Mouse (Mus musculus) cerebellum, postnatal 14 days (tissue): Measurements from ENCODE around the gene Praf2.

ENCODE experiments used
- DNase-seq, 2 experiments: peaks; one replicate each; pipeline ENCODE4 v3.0.0; 2021; ENCODE audit warnings: mixed read lengths in 2 of 2

The Praf2 gene

DNA sequence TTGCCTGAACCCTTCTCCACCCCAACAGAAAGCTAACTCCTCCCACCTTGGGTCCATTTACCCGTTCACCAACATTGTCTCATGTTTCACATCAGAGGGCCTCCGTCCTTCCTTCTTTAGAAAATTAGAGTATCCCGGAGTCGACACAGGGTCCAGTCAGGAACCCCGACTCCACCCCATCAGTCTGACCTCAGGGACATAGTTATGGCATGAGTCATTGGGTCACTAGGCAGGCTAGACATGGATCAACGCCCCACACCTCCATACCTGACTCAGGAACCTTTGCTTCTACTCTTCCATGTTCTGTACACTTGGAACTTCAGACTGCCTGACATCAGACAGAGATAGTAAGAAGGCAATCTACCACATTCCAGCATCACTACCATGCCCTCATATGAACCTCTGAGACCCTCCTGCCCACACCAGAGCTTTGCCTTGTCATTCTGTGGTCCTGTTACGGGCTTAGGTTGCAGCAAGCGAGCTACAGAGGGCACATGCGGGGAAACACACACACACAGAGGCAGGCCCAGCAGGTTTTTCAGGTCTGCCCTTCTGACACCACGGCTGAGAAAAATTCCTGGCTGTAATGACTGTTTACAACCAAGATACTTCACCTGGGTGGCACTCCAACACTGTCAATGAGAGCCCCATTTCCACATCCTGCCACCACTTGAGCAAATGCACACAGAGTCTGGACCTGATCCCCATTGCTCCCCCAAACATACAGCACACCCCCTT lies 12.0 kb downstream of the Praf2 start:
- DNase-seq, result no peak

DNA sequence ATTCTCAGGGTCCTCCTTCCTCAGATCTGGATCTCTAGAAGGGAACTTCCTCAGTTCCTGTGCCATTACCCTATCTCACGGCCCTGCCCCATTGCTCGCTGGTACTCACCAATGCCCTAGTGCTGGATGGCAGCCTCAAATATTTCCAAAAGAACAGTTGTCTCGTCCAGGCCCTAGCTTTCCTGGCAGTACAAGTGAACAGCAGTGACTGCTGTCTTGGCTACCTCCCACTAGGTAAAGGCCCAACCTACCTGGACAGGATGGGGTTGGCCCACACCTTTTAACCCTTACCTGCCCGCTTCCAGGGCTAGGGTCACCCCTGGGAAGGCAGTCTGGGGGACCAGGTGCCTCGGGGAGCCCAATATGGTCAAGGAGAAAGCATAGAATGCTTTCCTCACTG lies 12.9 kb downstream of the Praf2 start:
- DNase-seq, result peak in 1 of 2 experiments; percentile 33

DNA sequence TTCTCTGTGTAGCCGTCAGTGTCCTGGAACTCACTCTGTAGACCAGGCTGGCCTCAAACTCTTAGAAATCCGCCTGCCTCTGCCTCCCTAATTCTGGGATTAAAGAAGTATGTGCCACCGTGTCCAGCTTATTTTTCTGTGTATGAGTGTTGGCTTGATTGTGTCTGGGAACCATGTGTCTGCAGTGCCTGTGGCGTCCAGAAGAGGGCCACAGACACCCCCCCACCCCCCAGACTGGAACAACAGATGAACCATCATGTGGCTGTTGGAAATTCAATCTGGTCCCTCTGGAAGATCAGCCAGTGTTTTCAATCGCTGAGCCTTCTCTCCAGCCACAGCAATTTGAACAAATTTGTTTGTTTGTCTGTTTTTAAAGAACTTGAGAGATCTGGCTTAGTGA lies 15.2 kb downstream of the Praf2 start:
- DNase-seq, result no peak

DNA sequence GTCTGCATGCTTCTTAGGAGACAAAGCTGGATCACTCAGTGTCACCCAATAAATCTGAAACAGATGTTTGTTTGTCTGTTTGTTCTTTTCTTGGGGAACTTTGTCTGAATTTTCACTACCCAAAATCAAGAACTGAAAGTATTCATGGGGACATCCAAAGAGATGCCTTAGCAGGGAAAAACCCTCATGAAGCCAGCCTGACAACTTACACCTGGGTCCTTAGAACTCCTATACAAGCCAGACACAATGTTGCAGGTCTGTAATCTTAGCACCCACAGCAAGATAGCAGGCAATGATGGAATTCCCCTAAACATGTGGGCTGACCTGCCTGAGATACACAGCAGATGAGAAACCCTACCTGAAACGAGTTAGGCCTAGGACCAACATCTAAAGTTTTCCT lies 16.7 kb downstream of the Praf2 start:
- no peak for DNase-seq

DNA sequence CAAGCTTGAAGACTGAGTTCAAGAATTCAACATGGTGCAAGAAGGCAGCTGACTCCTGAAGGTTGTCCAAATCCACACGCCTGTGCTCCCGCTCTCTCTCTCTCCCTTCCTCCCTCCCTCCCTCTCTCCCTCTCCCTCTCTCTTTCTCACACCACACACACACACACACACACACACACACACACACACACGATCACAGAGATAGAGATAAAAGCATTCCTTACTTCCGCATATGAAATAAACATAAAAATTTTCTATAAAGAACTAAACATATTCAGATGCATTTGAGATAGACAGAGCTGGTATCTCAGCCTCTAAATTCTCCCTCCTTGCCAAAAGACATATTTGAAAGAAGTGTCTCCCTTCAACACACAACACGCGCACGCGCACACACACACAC lies 17.2 kb downstream of the Praf2 start:
- no peak for DNase-seq

DNA sequence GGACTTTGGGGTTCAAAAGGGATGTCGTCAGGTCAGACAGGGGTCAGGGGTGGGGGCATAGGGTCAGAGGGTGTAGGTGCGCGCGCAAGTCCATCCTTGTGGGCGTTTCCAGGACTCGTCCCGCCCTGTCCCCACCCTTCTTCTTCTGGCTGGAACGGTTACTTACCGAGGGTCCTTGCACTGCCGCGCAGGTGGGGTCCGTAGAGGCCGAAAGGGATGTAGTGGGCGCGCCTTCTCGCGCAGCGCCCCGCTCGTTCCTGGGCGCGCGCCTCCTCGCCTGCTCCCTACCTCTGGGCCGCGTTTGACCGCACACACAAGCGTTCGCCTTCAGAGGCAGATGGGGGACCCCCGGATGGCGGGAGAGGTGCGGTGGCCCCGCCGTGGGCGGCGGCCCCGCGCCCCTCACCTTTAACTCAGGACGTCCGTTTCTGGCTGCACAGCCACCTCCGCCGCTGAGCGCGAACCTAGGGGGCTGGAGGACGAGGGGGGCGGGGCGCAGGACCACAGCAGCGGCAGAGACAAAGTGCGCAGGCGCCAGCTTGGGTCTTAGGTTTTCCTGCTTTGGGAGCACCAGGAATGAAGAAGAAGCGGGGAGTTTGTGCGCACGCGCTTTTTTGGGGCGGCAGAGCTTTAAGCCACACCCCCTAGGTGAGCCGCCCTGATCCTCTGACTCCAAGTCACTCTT lies 22.3 kb downstream of the Praf2 start, which contains the start of gene Ccdc120:
Ccdc120 (minus strand) TSS at position 474 of the 685 bp plus-strand sequence.
- peak; percentile 87 for DNase-seq

DNA sequence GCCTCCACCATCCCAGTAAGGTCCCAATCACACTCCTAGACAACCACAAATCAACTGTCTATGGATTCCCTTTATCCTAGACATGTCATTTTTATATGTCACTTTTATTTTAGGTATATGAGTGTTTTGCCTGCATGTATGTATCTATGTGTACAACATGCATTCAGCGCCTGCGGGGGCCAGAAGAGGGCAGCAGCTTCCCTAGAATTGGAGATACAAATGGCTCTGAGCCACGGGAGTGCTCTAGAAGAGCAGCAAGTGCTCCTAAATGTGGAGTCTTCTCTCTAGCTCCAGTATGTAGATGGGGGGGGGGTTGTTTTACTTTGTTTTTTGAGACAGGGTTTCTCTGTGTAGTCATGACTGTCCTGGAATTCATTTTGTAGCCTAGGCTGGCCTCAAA lies 25.4 kb downstream of the Praf2 start:
- DNase-seq, result peak in 1 of 2 experiments; percentile 50

DNA sequence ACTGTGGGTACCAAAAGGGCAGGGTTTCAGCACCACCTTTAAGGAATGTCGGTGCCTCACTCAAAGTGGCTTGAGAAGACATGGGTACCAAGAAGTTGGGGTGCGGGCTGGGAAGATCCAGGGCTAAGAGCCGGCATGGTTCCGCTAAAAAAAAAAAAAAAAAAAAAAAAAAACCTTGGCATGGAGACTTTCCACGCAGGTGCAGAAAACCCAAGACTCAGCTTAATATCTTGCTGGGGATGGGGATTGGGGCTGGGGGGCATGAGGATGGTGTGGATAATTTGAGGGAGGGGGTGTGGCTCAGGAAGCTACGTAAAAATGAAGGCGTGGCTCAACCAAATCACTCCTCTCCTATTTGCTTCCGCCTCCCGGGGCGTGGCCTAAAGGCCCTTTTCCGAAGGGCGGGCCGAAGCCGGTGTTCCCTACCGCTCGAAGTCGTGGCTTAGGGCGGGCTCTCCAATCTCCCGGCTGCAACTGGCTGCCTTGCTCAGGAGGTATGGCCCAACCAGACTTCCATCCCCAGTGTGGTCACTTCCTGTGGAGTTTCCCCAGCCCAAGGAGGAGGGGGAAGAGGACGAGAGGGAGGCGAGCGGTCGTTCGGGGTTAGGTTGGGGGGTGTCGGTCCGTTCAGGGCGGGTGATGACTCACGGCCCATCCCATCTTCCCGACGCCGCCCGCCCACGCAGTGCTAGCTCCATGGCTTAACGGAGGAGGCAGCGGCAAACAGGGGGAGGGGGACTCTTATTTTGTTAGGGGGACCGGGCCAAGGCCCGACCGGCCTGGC lies 34.1 kb downstream of the Praf2 start, which contains the start of gene Tfe3:
Tfe3 (plus strand) TSS at position 424 of the 784 bp plus-strand sequence.
- peak; percentile 90 to 91 for DNase-seq

DNA sequence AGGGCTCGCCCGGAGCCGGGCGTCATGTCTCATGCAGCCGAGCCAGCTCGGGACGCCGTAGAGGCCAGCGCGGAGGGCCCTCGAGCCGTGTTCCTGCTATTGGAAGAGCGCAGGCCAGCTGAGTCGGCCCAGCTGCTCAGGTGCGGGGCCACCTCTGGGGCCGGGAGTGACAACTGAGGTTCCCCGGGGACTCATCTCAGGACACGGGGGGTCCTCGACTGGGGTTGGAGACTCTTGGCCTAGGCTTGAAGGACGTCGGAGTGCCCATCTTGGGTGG lies 34.6 kb downstream of the Praf2 start:
- peak in 1 of 2 experiments; percentile 49 for DNase-seq

DNA sequence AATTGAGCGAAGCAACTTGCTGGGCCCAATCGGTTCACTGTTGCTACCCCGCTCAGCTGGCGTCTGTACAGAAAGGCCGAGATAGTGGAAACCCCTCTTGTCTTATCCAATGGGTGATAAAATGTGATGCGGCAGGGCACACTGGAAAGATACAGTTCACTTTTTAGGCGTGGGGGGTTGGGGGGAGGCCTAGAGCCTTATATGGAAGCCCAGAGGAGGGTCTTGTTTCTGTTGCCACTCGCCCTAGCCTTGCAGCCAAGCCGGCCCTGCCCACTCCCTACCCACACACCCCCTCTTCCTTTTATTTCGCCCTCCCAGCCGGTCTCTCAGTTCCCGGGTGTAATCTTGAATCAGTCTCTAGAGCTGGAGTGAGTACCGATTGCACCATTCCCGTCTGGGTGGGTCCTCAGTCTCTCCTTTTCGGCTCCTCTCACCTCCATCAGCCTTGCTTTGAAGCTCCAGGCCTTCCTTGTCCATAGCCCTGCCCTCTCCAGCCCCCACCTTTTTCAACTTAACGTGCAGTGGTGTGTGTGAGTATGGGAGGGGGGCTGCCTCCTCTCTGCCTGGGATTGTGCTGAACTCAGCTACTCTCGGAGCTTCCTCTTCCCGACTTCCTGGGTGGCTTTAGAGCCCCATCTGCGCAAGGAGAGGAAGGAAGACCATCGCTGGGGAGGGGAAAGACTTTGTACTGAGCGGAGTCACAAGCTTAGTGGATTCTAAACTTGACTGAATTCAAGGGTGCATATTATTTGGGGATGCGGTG lies 35.6 kb downstream of the Praf2 start:
- peak in 1 of 2 experiments; percentile 25 for DNase-seq

DNA sequence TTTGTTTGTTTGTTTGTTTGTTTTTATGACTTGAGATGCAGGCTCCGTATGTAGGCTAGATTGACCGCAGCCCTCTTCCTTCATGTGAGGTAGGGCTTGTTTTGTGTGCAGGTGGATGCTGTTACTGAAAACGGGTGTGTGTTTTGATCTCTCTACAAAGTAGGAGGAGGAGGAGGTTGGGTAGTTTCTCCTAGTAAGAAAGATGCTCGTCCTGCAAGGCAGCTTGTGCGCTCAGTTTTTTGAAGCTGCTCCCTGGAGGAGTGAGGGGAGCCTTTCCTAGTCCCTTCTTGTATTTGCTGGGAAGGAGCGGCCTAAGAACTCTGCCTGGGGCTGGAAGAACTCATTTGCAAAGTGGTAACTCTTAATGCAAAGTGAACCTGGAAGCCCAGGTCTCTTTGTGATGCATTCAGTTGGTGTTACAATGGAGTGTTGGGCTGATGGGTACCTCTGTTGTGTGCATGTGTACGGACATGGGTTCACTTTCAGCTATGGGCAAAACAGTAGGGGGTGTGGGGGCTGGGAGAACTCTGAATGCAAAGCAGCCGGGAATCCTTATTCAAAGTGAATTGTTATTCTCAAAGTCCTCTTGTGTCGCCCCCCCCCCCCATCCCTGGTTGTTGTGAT lies 36.5 kb downstream of the Praf2 start:
- DNase-seq, result no peak

DNA sequence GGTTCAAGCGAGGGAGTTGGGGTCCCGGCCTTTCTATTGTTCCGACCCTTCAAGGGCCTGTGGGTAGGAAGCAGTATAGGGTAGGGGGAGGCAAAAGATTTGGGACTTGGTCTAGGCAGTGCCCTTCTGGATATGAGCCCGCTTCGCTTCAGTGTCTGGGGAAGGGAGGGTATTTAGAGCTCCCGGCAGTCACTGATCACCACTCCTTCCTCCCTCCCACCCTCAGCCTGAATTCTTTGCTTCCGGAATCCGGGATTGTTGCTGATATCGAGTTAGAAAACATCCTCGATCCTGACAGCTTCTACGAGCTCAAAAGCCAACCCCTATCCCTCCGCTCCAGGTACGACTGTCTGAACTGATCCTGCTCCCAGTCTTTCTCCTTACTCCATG lies 37.0 kb downstream of the Praf2 start:
- no peak for DNase-seq

DNA sequence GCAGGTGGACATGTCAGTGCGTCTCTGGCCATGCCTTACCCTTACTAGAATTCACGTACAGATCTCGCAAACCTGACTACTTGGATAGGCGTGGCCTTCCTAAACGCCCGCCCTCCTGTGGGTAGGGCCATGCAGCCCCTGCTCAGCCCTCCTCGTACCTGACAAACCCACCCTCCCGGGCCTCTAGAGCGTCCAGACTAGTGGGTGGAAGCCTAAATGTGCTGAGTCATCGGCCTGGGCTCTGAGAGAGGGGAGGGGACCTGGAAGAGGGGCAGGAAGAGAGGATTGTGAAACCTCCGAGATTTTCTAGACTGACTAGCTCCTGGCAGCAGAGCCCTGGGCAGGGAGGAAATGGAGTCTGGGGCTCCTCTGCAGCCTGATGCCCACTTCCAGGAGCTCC lies 37.5 kb downstream of the Praf2 start:
- peak in 1 of 2 experiments; percentile 24 for DNase-seq

DNA sequence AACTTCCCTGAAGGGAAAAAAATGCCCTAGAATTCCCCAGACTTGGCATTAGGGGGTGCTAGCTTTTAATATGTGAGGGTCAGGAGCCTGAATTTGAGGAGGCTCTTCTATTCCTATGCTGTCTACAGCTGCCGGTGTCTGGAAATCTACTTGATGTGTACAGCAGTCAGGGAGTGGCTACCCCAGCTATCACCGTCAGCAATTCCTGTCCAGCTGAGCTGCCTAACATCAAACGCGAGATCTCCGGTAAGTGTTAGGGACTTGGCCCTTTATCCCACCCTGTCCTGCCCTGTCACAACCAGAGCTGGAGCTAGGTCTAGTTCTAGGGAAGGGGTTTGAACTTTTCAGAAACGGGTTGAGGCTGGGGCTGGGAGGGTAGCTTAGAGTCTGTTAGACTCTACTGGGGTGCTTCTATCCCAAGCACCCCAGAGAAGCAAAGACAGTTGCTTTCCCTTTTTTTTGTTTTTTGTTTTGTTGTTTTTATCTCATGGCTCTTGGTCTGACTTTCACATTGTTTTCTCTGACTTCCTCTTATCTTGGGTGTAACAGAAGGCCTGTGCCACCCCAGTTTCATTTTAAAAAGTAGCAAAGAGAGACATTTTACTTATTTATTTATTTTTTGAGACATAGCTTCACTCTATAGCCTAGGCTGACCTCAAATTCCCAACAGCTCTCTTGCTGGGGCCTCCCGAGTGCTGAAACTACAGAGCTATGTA lies 41.2 kb downstream of the Praf2 start:
- DNase-seq, result no peak

DNA sequence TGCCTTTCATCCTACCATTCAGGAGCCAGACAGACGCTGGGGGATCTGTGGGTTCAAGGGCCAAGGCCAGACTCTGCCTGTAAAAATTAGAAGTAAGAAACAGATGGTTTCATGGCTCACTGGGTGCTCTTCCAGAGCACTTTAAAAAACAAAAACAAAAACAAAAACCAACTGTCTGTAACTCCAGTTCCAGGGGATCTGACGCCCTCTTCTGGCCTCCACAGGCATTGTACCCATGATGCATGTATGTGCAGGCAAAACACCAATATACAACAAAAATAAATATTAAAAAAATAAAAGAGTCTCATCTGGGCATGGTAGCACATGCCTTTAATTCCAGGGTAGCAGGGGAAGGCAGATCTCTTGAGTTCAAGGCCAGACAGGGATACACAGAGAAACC lies 44.5 kb downstream of the Praf2 start:
- peak in 1 of 2 experiments; percentile 49 for DNase-seq

DNA sequence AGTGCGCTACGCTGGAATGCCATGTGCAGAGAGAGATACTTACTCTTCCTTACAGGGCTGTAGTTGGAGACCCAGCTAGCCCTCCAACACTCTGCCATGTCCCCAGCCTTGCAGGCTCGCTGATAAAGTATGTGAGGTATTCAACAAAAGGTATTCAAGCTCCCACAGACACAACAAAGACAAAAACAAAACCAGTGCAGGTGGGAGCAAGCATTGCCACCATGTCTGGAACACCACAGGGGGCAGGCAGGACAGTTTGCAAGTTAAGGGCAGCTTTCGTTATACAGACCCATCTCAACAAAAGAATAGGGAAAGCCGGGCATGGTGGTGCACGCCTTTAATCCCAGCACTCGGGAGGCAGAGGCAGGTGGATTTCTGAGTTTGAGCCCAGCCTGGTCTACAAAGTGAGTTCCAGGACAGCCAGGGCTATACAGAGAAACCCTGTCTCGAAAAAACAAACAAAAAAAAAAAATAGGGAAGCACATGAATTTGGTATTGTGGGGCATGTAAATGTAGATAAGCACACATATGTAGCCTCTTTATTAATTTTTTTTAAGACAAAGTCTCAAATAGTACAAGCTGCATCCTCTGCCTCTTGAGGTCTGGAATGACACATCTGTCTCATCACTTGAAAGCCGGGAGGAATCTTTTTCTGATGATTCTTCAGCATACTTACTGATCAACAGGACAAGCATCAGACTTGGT lies 47.4 kb downstream of the Praf2 start:
- no peak for DNase-seq

DNA sequence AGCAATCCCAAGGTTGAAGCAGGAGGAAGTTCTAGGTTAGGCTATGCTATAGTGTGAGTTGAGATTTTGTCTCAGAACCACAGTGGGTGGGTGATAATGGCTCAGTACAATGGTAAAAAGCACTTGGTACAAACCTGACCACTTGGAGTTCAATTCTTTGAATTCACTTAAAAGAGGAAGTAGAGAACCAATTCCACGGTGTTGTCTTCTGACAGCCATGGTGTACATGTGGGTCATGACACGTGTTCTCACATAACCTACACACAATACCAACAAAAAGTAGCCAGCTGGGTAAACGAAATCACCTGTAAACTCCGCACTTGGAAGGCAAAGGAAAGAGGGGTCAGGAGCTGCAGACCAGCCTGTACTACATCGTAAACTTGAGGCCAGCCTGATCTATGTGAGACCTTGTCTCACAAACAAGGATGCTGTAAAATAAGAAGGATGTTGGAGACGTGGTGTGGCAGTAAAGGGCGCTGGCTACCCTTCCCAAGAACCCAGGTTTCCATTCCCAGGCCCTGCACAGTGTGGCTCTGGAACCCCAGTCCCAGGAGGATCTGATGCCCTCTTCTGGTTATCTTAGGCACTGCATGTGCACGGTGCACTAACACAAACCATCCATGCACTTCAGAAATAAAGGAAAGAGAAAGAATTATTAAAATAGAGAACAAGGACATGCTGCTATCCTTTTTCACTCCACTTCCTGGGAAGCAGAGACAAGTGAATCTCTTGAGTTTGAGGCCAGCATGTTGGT lies 48.3 kb downstream of the Praf2 start:
- DNase-seq, result peak; percentile 77 to 83

DNA sequence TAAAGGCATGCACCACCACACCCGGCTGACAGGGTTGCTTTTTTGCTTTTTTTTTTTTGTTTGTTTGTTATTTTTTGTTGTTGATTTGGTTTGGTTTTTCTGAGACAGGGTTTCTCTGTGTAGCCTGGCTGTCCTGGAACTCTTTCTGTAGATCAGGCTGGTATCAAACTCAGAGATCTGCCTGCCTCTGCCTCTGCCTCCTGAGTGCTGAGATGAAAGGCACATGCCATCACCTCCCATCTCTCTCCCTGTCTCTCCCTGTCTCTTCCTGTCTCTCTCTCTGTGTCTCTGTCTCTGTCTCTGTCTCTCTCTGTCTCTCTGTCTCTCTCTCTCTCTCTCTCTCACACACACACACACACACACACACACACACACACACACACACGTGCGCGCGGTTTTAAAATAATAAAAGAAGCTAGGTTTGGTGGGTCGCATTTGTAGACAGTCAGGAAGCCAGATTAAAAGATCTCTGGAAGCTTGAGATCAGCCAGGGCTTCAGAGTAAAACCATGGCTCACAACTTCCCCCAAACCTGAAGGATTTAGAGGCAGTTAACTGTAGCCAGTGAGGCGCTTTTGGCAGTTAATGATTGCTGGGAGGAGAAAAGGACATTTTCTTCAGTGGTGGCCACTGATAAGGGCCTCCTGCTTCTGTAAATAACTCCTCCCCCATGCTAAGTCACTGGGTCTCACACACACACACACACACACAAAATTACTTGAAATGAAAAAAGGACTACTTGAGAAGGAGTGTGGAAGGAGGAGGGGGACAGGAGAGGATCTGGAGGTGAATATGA lies 50.4 kb downstream of the Praf2 start:
- no peak for DNase-seq

DNA sequence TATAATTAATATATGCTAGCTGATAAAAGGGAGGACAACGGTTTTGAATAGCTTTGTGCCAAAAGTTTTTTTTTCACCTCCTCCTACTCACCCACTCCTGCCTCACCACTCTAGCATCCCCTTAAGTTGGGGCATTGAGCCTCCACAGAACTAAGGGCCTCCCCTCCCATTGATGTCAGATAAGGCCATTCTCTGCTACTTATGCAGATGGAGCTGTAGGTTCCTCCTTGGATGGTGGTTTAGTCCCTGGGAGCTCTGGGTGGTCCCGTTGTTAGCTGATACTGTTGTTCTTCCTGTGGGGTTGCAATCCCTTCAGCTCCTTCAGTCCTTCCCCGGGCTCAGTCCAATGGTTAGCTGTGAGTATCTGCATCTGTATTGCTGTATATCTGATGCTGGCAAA lies 51.1 kb downstream of the Praf2 start:
- DNase-seq, result no peak
